Mouse (Mus musculus) myocyte (in vitro differentiated cells): ENCODE measurements around the gene Aff1.

Experiments used
- E2F4 ChIP-seq: IDR thresholded peaks from one replicate; pipeline ENCODE4 v1.6.1; 2011; ENCODE audit warnings: mild to moderate bottlenecking, control low read depth, moderate library complexity; ENCODE audit not compliant: insufficient read depth
- MAX ChIP-seq: IDR thresholded peaks from one replicate; pipeline ENCODE4 v1.6.1; 2011; ENCODE audit warnings: low read depth, mild to moderate bottlenecking, control low read depth
- POLR2A ChIP-seq: IDR thresholded peaks from one replicate; pipeline ENCODE4 v1.6.1; 2011; ENCODE audit warnings: low read depth, mild to moderate bottlenecking, control low read depth, moderate library complexity; ENCODE audit not compliant: insufficient read length
- POLR2AphosphoS2 ChIP-seq: IDR thresholded peaks from one replicate; pipeline ENCODE4 v1.6.1; 2011; ENCODE audit warnings: low read depth, control low read depth; ENCODE audit not compliant: insufficient read length
- SRF ChIP-seq: IDR thresholded peaks from one replicate; pipeline ENCODE4 v1.6.1; 2011; ENCODE audit warnings: low read depth; ENCODE audit not compliant: control insufficient read depth, insufficient read length
- USF1 ChIP-seq: IDR thresholded peaks from one replicate; pipeline ENCODE4 v1.6.1; 2011; ENCODE audit warnings: low read depth, mild to moderate bottlenecking, control low read depth, moderate library complexity

DNA sequence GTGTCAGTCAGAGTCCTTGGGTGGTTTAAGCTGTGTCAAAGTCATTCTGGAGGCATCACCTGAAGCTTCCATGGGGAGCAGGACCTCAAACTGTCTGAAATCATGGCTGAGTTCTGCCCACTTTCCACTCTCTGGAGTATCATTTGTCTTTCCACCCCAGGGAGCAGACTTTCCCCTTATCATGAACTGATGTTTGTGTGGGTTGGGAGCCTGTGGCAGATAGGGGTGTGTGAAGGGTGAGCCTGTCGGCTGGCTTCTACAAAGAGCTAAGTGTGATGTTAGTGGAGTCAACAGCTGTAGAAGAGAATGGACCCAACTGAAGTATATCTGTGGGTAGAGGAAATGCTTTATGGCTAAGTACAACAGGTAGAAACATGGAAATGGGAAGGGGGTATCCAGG lies 53.5 kb downstream of the Aff1 start:
- no peak for TF ChIP-seq USF1
- no peak for TF ChIP-seq POLR2A
- TF ChIP-seq MAX = no peak
- no peak for TF ChIP-seq SRF
- no peak for TF ChIP-seq E2F4
- no peak for TF ChIP-seq POLR2AphosphoS2
